Comparison of ENCODE assay signal across 8 mouse cellular contexts in the genomic region with DNA sequence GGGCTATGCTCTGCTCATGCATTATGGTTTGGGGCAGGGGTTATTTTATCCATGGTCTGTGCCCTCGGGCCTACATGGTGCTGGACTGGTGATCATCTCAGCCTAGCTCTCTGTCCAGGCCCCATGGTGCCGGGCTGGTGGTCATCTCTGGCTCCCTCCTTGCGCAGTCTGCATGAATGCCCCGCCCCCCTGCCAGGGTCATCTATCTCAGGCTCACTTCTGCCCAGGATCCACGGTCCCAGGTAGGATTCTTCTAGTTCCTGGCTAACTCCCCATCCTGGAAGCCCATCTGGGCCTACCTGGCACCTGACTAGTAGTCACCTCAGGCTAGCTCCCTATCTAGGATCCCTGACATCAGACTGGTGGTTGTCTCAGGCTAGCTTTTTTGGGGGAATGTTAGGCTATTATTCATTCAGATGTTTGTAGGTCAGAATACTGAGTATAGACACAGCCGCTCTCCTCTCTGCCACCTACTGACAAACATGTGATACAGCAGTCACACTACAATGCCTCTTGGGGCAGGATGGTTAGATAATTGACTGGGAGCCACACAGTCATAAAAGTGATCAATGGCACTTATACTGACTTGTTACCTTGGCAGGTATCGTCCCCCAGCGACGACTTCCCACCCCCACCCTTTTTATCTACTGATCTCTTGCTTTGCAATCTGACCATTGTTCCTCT.
DNase-seq lines count a peak whose midpoint lies in the region; ATAC-seq lines count a peak whose summit lies in the region.

No protein-coding gene starts in this region.

- ATAC-seq in activated CD4-positive, CD25-positive, alpha-beta regulatory T cell, adult 4 months, result no peak

- DNase-seq in kidney, adult 18-20 months, result peak; percentile 9
- DNase-seq in kidney, adult 11 months, result no peak
- DNase-seq in 3T3-L1 (ENCODE audit: low read depth, low spot score) (peak; percentile 4), ES-CJ7 (ENCODE audit: low read depth, low spot score) (peak; percentile 52)
- DNase-seq in embryo, embryonic 11 days, result peak; percentile 22
- peak; percentile 11 for DNase-seq in thymus, postnatal 4 days
- DNase-seq in urinary bladder, postnatal 10 days (ENCODE audit: low spot score), result no peak

Comparison
In these comparisons a context has a peak if more than half of its experiments do, and no peak if none do; other contexts are left out.
1. DNase-seq: peak in kidney, adult 18-20 months (single experiment), 3T3-L1 (single experiment), ES-CJ7 (single experiment), embryo, embryonic 11 days (single experiment) and thymus, postnatal 4 days (single experiment); none in kidney, adult 11 months (single experiment) and urinary bladder, postnatal 10 days (single experiment).